Mouse (Mus musculus) midbrain, embryonic 12.5 days (tissue): ENCODE results near the gene Prkab2. TPM values are rescaled to one million over a fixed set of nuclear protein-coding genes. Genes with fewer than 3 reads are reported as not detected.

Experiments
- ATAC-seq: fragments of 200-750 bp; cut with Nextera tagmentation; 2 replicates; pipeline ENCODE4 v1.8.0; 2017; ENCODE audit warnings: low read depth, moderate TSS enrichment, moderate library complexity; ENCODE audit not compliant: low FRiP score
- H3K27ac ChIP-seq: fragments of 300-500 bp; sonication (generic); replicated peaks from 2 replicates; pipeline ENCODE4 v1.5.1; 2016; ENCODE audit warnings: mild to moderate bottlenecking
- H3K27me3 ChIP-seq: fragments of 300-500 bp; sonication (generic); 2 replicates; pipeline ENCODE4 v1.6.1; 2016; ENCODE audit warnings: mild to moderate bottlenecking
- H3K36me3 ChIP-seq: fragments of 300-500 bp; sonication (generic); 2 replicates; pipeline ENCODE4 v1.6.1; 2016
- H3K4me1 ChIP-seq: fragments of 300-500 bp; sonication (generic); 2 replicates; pipeline ENCODE4 v1.6.1; 2016
- H3K4me2 ChIP-seq: fragments of 300-500 bp; sonication (generic); replicated peaks from 2 replicates; pipeline ENCODE4 v1.6.1; 2016; ENCODE audit warnings: mild to moderate bottlenecking, moderate library complexity
- H3K4me3 ChIP-seq: fragments of 300-500 bp; sonication (generic); 2 replicates; pipeline ENCODE4 v1.5.1; 2016; ENCODE audit warnings: mild to moderate bottlenecking
- H3K9ac ChIP-seq: fragments of 300-500 bp; sonication (generic); replicated peaks from 2 replicates; pipeline ENCODE4 v1.6.1; 2016; ENCODE audit warnings: mild to moderate bottlenecking, moderate library complexity
- H3K9me3 ChIP-seq: fragments of 300-500 bp; sonication (generic); 2 replicates; pipeline ENCODE4 v1.6.1; 2016; ENCODE audit warnings: mild to moderate bottlenecking
- WGBS: fragments of 180-500 bp; shearing (Covaris S2); methylation state at CpG from one replicate; pipeline ENCODE4 v1.1.7; 2016; 5-methylcytosine and 5-hydroxymethylcytosine counted together
- polyA plus RNA-seq: library from polyadenylated mRNA; unstranded; fragments of >200 nt; fragmentation: Nextera tagmentation; extraction: Ambion mirVana; gene quantifications from 2 replicates; pipeline ENCODE4 v1.2.1, GENCODE M21; 2016

Gene Prkab2
- polyA plus RNA-seq, 1 experiment from 2014 or later, result 8.4 TPM

- Histone ChIP-seq H3K27me3 (peaks cover 8% of the 10 kb centered on the region), H3K9ac (no peak overlapping the region), H3K4me2 (no peak overlapping the region), H3K27ac (no peak overlapping the region), H3K4me3 (no peak overlapping the region), H3K9me3 (no peaks in the 10 kb centered on the region), H3K36me3 (no peaks in the 10 kb centered on the region), H3K4me1 (peaks cover 6% of the 10 kb centered on the region)
- 96% methylated on average over 5 of the region's 5 CpGs for WGBS
- ATAC-seq, result no peak
Observed at GRCm38 (mm10) chr3:97653781-97654180, 4.2 kb upstream of the Prkab2 start.

- H3K9me3 ChIP-seq, result no peaks in the 10 kb centered on the region
- H3K27me3 ChIP-seq, result peaks cover 8% of the 10 kb centered on the region
- no peaks in the 10 kb centered on the region for H3K36me3 ChIP-seq
- no peak overlapping the region for H3K27ac ChIP-seq
- H3K9ac ChIP-seq, result no peak overlapping the region
- WGBS, result 80% methylated on average over 8 of the region's 8 CpGs
- H3K4me3 ChIP-seq, result no peak overlapping the region
- H3K4me1 ChIP-seq, result peaks cover 14% of the 10 kb centered on the region
- ATAC-seq, result no peak
- no peak overlapping the region for H3K4me2 ChIP-seq
Observed at GRCm38 (mm10) chr3:97654901-97655300, 3.1 kb upstream of the Prkab2 start.

GRCm38 (mm10) chr3:97658426-97659193, 617 bp downstream of the Prkab2 start:
- Histone ChIP-seq H3K9me3 (no peaks in the 10 kb centered on the region), H3K27ac (peak overlapping the region; percentile 58; the same call in 1 of the 2 replicates), H3K4me3 (peak overlapping the region; percentile 89), H3K4me2 (peak overlapping the region; percentile 83), H3K4me1 (peaks cover 14% of the 10 kb centered on the region), H3K9ac (peak overlapping the region; percentile 74), H3K27me3 (peaks cover 8% of the 10 kb centered on the region), H3K36me3 (peaks cover 6% of the 10 kb centered on the region)
- ATAC-seq, result no peak; the same call in 1 of the 2 replicates
- WGBS, result 1% methylated on average over 50 of the region's 50 CpGs

GRCm38 (mm10) chr3:97659746-97660145, 1.8 kb downstream of the Prkab2 start:
- Histone ChIP-seq H3K9me3 (no peaks in the 10 kb centered on the region), H3K4me1 (peaks cover 14% of the 10 kb centered on the region), H3K27ac (no peak overlapping the region), H3K27me3 (peaks cover 8% of the 10 kb centered on the region; the same call in 1 of the 2 replicates), H3K4me2 (no peak overlapping the region), H3K9ac (no peak overlapping the region), H3K4me3 (no peak overlapping the region), H3K36me3 (peaks cover 11% of the 10 kb centered on the region)
- WGBS, result 93% methylated on average over 7 of the region's 7 CpGs
- ATAC-seq, result no peak

GRCm38 (mm10) chr3:97661206-97661605, 3.2 kb downstream of the Prkab2 start:
- ATAC-seq, result no peak
- H3K4me1 ChIP-seq, result peaks cover 14% of the 10 kb centered on the region
- H3K9ac ChIP-seq, result no peak overlapping the region
- H3K4me3 ChIP-seq, result no peak overlapping the region
- H3K9me3 ChIP-seq, result no peaks in the 10 kb centered on the region
- H3K27me3 ChIP-seq, result peaks cover 8% of the 10 kb centered on the region; the same call in 1 of the 2 replicates
- WGBS, result 77% methylated on average over 8 of the region's 8 CpGs
- H3K36me3 ChIP-seq, result peaks cover 21% of the 10 kb centered on the region
- H3K27ac ChIP-seq, result no peak overlapping the region
- no peak overlapping the region for H3K4me2 ChIP-seq

- Histone ChIP-seq H3K9ac (no peak overlapping the region), H3K4me3 (no peak overlapping the region), H3K4me1 (no peaks in the 10 kb centered on the region), H3K36me3 (peaks cover 54% of the 10 kb centered on the region), H3K4me2 (no peak overlapping the region), H3K27me3 (no peaks in the 10 kb centered on the region), H3K27ac (no peak overlapping the region), H3K9me3 (no peaks in the 10 kb centered on the region)
- WGBS, result 91% methylated on average over 9 of the region's 9 CpGs
- no peak for ATAC-seq
Observed at GRCm38 (mm10) chr3:97665525-97665924, 7.5 kb downstream of the Prkab2 start.

GRCm38 (mm10) chr3:97666154-97666553, 8.2 kb downstream of the Prkab2 start:
- H3K36me3 ChIP-seq, result peaks cover 59% of the 10 kb centered on the region
- no peak for ATAC-seq
- WGBS, result 81% methylated on average over 8 of the region's 8 CpGs

GRCm38 (mm10) chr3:97667093-97667675, 9.2 kb downstream of the Prkab2 start:
- no peak overlapping the region for H3K4me2 ChIP-seq
- H3K4me1 ChIP-seq, result no peaks in the 10 kb centered on the region
- H3K36me3 ChIP-seq, result peaks cover 61% of the 10 kb centered on the region
- H3K9ac ChIP-seq, result no peak overlapping the region
- WGBS, result 75% methylated on average over 14 of the region's 14 CpGs
- H3K9me3 ChIP-seq, result no peaks in the 10 kb centered on the region
- H3K27me3 ChIP-seq, result no peaks in the 10 kb centered on the region
- H3K27ac ChIP-seq, result no peak overlapping the region
- ATAC-seq, result no peak
- H3K4me3 ChIP-seq, result no peak overlapping the region

More at GRCm38 (mm10) chr3:97666154-97666553, 8.2 kb downstream of the Prkab2 start:
- Histone ChIP-seq H3K27ac (no peak overlapping the region), H3K9me3 (no peaks in the 10 kb centered on the region), H3K4me3 (no peak overlapping the region), H3K27me3 (no peaks in the 10 kb centered on the region), H3K4me1 (no peaks in the 10 kb centered on the region), H3K4me2 (no peak overlapping the region), H3K9ac (no peak overlapping the region)

- Histone ChIP-seq H3K4me1 (no peaks in the 10 kb centered on the region), H3K9me3 (no peaks in the 10 kb centered on the region), H3K4me2 (no peak within 1 kb of the TSS), H3K36me3 (peaks cover 15% of the 10 kb centered on the region), H3K9ac (no peak within 1 kb of the TSS), H3K27me3 (peaks cover 2% of the 10 kb centered on the region; the same call in 1 of the 2 replicates), H3K4me3 (no peak within 1 kb of the TSS), H3K27ac (no peak within 1 kb of the TSS)
- no peak for ATAC-seq
- WGBS, result 91% methylated on average over 7 of the region's 7 CpGs
Observed at GRCm38 (mm10) chr3:97674644-97675110, 16.7 kb downstream of the Prkab2 start, which contains the start of gene Gm17651. Gene Gm17651, minus strand, starts transcription at chr3:97674694.

GRCm38 (mm10) chr3:97676126-97676525, 18.1 kb downstream of the Prkab2 start:
- WGBS, result 95% methylated on average over 3 of the region's 3 CpGs
- Histone ChIP-seq H3K36me3 (peaks cover 3% of the 10 kb centered on the region; the same call in 1 of the 2 replicates), H3K4me3 (no peak overlapping the region), H3K27me3 (peaks cover 16% of the 10 kb centered on the region), H3K4me1 (no peaks in the 10 kb centered on the region), H3K27ac (no peak overlapping the region), H3K4me2 (no peak overlapping the region), H3K9ac (no peak overlapping the region), H3K9me3 (no peaks in the 10 kb centered on the region)
- no peak for ATAC-seq

GRCm38 (mm10) chr3:97678416-97678815, 20.4 kb downstream of the Prkab2 start:
- Histone ChIP-seq H3K4me3 (no peak overlapping the region), H3K27me3 (peaks cover 39% of the 10 kb centered on the region), H3K36me3 (no peaks in the 10 kb centered on the region), H3K9me3 (no peaks in the 10 kb centered on the region), H3K9ac (no peak overlapping the region), H3K27ac (no peak overlapping the region), H3K4me2 (no peak overlapping the region), H3K4me1 (peaks cover 12% of the 10 kb centered on the region)
- no peak for ATAC-seq
- 100% methylated on average over 3 of the region's 3 CpGs for WGBS

GRCm38 (mm10) chr3:97680631-97681320, 22.8 kb downstream of the Prkab2 start:
- H3K27ac ChIP-seq, result no peak overlapping the region
- peaks cover 58% of the 10 kb centered on the region for H3K27me3 ChIP-seq
- H3K36me3 ChIP-seq, result no peaks in the 10 kb centered on the region
- peak overlapping the region; percentile 42 for H3K4me3 ChIP-seq
- peak; percentile 77 for ATAC-seq
- 1% methylated on average over 28 of the region's 28 CpGs for WGBS
- H3K4me2 ChIP-seq, result peak overlapping the region; percentile 71
- H3K4me1 ChIP-seq, result peaks cover 22% of the 10 kb centered on the region
- H3K9ac ChIP-seq, result peak overlapping the region; percentile 39
- no peaks in the 10 kb centered on the region for H3K9me3 ChIP-seq
